In genomic region chr5:144946032-144946431, GRCm38 (mm10) we compare ENCODE assay signal across 9 mouse cellular contexts. TPM values are rescaled to one million over a fixed set of nuclear protein-coding genes. Genes with fewer than 3 reads are reported as not detected.
DNase-seq lines count a peak whose midpoint lies in the region; ATAC-seq lines count a peak whose summit lies in the region.
"Had no signal": no experiment of that assay in that cellular context is flagged by ENCODE, and none has a peak within 500 bp of the region (broad histone marks: within the 10 kb centered on the region; RNA-seq: fewer than 3 reads in every experiment).

No protein-coding gene starts in this region.

- no peak overlapping the region for H3K4me2 ChIP-seq in neural tube, embryonic 15.5 days
- H3K4me2 ChIP-seq: liver, embryonic 15.5 days had no signal

- H3K4me1 ChIP-seq in neural tube, embryonic 15.5 days: peaks cover 43% of the 10 kb centered on the region
- H3K4me1 ChIP-seq: liver, embryonic 15.5 days had no signal

- H3K9me3 ChIP-seq in neural tube, embryonic 15.5 days (replicated peaks): no peaks in the 10 kb centered on the region
- H3K9me3 ChIP-seq: liver, embryonic 15.5 days had no signal

- no peaks in the 10 kb centered on the region for H3K36me3 ChIP-seq in neural tube, embryonic 15.5 days
- H3K36me3 ChIP-seq: liver, embryonic 15.5 days had no signal

- intact Hi-C loops in gastrocnemius, postnatal 14 days (cut with DNase I; ENCODE audit: low total_unique reads): no loop called here

- H3K4me3 ChIP-seq in neural tube, embryonic 15.5 days (replicated peaks): no peak overlapping the region
- H3K4me3 ChIP-seq: liver, embryonic 15.5 days had no signal

- no peak overlapping the region for H3K9ac ChIP-seq in neural tube, embryonic 15.5 days (replicated peaks)
- H3K9ac ChIP-seq: liver, embryonic 15.5 days had no signal

- ATAC-seq in frontal cortex, adult (ENCODE audit: low TSS enrichment): peak; percentile 42
- ATAC-seq in neural tube, embryonic 15.5 days (ENCODE audit: low FRiP score): no peak

- WGBS in neural tube, embryonic 15.5 days: 67% methylated on average over 4 of the region's 4 CpGs

- H3K27me3 ChIP-seq in neural tube, embryonic 15.5 days (replicated peaks): no peaks in the 10 kb centered on the region
- H3K27me3 ChIP-seq: liver, embryonic 15.5 days had no signal

- no peak overlapping the region for H3K27ac ChIP-seq in neural tube, embryonic 15.5 days (replicated peaks)
- H3K27ac ChIP-seq: liver, embryonic 15.5 days had no signal

- DNase-seq in frontal cortex, postnatal 14 days (ENCODE audit: low spot score in 2 of 2): no peak
- peak; percentile 69 for DNase-seq in retina, postnatal 1 day
- DNase-seq in retina, embryonic 14.5 days (ENCODE audit: low spot score): no peak
- peak; percentile 42 for DNase-seq in gastrocnemius, postnatal 14 days
- DNase-seq in right cerebral cortex, postnatal 25 days: peak; percentile 47
- no peak for DNase-seq in spleen, postnatal 36 days (ENCODE audit: low spot score in 2 of 2)

RNA-seq across cellular contexts. Expression of gene Smurf1, which starts 19.6 kb away (rescaled TPM):
- total RNA-seq in gastrocnemius, postnatal 14 days (2021): 10 to 100 TPM; 11.0 to 13.1 TPM
- polyA plus RNA-seq in neural tube, embryonic 15.5 days (2015; fragmentation: Nextera tagmentation; extraction: Ambion mirVana): 22.4 and 23.7 TPM in 2 replicates

Comparison
In these comparisons a context has a peak if more than half of its experiments do, and no peak if none do; other contexts are left out.
1. DNase-seq: peak in retina, postnatal 1 day (single experiment), gastrocnemius, postnatal 14 days (single experiment) and right cerebral cortex, postnatal 25 days (single experiment); none in frontal cortex, postnatal 14 days (0 of 2), retina, embryonic 14.5 days (single experiment) and spleen, postnatal 36 days (0 of 2).